Mouse (Mus musculus) testis, adult 2 months (tissue): Measurements from ENCODE around the gene Pheta2. TPM values are rescaled to one million over a fixed set of nuclear protein-coding genes. Genes with fewer than 3 reads are reported as not detected.

Experiments
- H3K27ac ChIP-seq: fragments of 200-500 bp; 2 replicates; pipeline ENCODE4 v1.5.1; 2012; ENCODE audit warnings: low read depth, low read length; ENCODE audit not compliant: control insufficient read depth, insufficient read depth
- H3K27me3 ChIP-seq: fragments of 200-500 bp; 2 replicates; pipeline ENCODE4 v1.6.1; 2012; ENCODE audit warnings: mild to moderate bottlenecking, low read length, moderate library complexity; ENCODE audit not compliant: control insufficient read depth, insufficient read depth
- H3K36me3 ChIP-seq: fragments of 200-500 bp; 2 replicates; pipeline ENCODE4 v1.6.1; 2012; ENCODE audit warnings: mild to moderate bottlenecking, low read length; ENCODE audit not compliant: control insufficient read depth, insufficient read depth
- H3K4me1 ChIP-seq: fragments of 200-500 bp; 2 replicates; pipeline ENCODE4 v1.6.1; 2012; ENCODE audit warnings: low read length; ENCODE audit not compliant: control insufficient read depth, insufficient read depth
- H3K4me3 ChIP-seq: fragments of 200-500 bp; 2 replicates; pipeline ENCODE4 v1.5.1; 2012; ENCODE audit warnings: low read depth, mild to moderate bottlenecking, low read length, moderate library complexity, mixed read lengths; ENCODE audit not compliant: control insufficient read depth
- CTCF ChIP-seq: fragments of 200-500 bp; IDR thresholded peaks from 2 replicates; pipeline ENCODE4 v1.5.1; 2012; ENCODE audit warnings: low read depth, mild to moderate bottlenecking, inconsistent platforms, low read length, moderate library complexity; ENCODE audit not compliant: control insufficient read depth, insufficient read depth, insufficient replicate concordance
- POLR2A ChIP-seq: fragments of 200-500 bp; IDR thresholded peaks from 2 replicates; pipeline ENCODE4 v1.6.1; 2012; ENCODE audit warnings: low read depth, mild to moderate bottlenecking, inconsistent platforms, low read length, moderate library complexity; ENCODE audit not compliant: control insufficient read depth
- polyA plus RNA-seq: library from polyadenylated mRNA; depleted of rRNA; stranded (reverse); fragments of >200 nt; gene quantifications from 2 replicates; pipeline ENCODE4 v1.2.3, GENCODE M21; 2012

The Pheta2 gene
- polyA plus RNA-seq, 1 experiment: 5.5 TPM

- H3K36me3 ChIP-seq: no peaks in the 10 kb centered on the region
- peaks cover 9% of the 10 kb centered on the region for H3K27me3 ChIP-seq
- H3K4me3 ChIP-seq: peak overlapping the region; percentile 94
- no peak overlapping the region for H3K27ac ChIP-seq
- peaks cover 41% of the 10 kb centered on the region for H3K4me1 ChIP-seq
- TF ChIP-seq POLR2A (no peak), CTCF (no peak)
Measured at GRCm38 (mm10) chr15:82339634-82340254, 1.0 kb downstream of the Pheta2 start.

GRCm38 (mm10) chr15:82340414-82341035, 1.8 kb downstream of the Pheta2 start:
- Histone ChIP-seq H3K27me3 (peaks cover 9% of the 10 kb centered on the region), H3K4me3 (peak overlapping the region; percentile 94), H3K36me3 (no peaks in the 10 kb centered on the region), H3K4me1 (peaks cover 44% of the 10 kb centered on the region), H3K27ac (no peak overlapping the region)
- TF ChIP-seq POLR2A (no peak), CTCF (no peak)

GRCm38 (mm10) chr15:82341036-82341501, 2.3 kb downstream of the Pheta2 start:
- Histone ChIP-seq H3K27me3 (peaks cover 9% of the 10 kb centered on the region), H3K27ac (no peak overlapping the region; the same call in 1 of the 2 replicates), H3K4me3 (peak overlapping the region; percentile 94), H3K36me3 (no peaks in the 10 kb centered on the region), H3K4me1 (peaks cover 44% of the 10 kb centered on the region)
- TF ChIP-seq CTCF (no peak), POLR2A (no peak)

- Histone ChIP-seq H3K27ac (no peak overlapping the region), H3K4me3 (peak overlapping the region; percentile 94), H3K4me1 (peaks cover 42% of the 10 kb centered on the region), H3K36me3 (no peaks in the 10 kb centered on the region), H3K27me3 (peaks cover 9% of the 10 kb centered on the region)
- TF ChIP-seq POLR2A (no peak), CTCF (no peak)
Measured at GRCm38 (mm10) chr15:82341675-82342542, 3.2 kb downstream of the Pheta2 start.

GRCm38 (mm10) chr15:82342543-82342935, 3.8 kb downstream of the Pheta2 start:
- no peak overlapping the region for H3K27ac ChIP-seq
- H3K36me3 ChIP-seq: no peaks in the 10 kb centered on the region
- H3K4me1 ChIP-seq: peaks cover 42% of the 10 kb centered on the region
- H3K4me3 ChIP-seq: no peak overlapping the region
- H3K27me3 ChIP-seq: peaks cover 9% of the 10 kb centered on the region
- TF ChIP-seq POLR2A (no peak), CTCF (no peak)

GRCm38 (mm10) chr15:82343368-82344287, 4.9 kb downstream of the Pheta2 start:
- TF ChIP-seq POLR2A (no peak), CTCF (no peak)
- Histone ChIP-seq H3K27me3 (peaks cover 9% of the 10 kb centered on the region), H3K4me1 (peaks cover 34% of the 10 kb centered on the region), H3K36me3 (no peaks in the 10 kb centered on the region), H3K27ac (no peak overlapping the region), H3K4me3 (no peak overlapping the region; the same call in 1 of the 2 replicates)
